Mouse (Mus musculus) embryonic facial prominence, embryonic 12.5 days (tissue): ENCODE data around the gene Top2a. TPM values are rescaled to one million over a fixed set of nuclear protein-coding genes. Genes with fewer than 3 reads are reported as not detected.

Source experiments
- ATAC-seq: fragments of 200-750 bp; cut with Nextera tagmentation; 2 replicates; pipeline ENCODE4 v1.8.0; 2017; ENCODE audit not compliant: insufficient number of reproducible peaks, insufficient read depth, low FRiP score, low TSS enrichment
- H3K27ac ChIP-seq: fragments of 300-500 bp; sonication (generic); 2 replicates; pipeline ENCODE4 v1.5.1; 2016; ENCODE audit warnings: mild to moderate bottlenecking
- H3K27me3 ChIP-seq: fragments of 300-500 bp; sonication (generic); 2 replicates; pipeline ENCODE4 v1.6.1; 2016; ENCODE audit warnings: mild to moderate bottlenecking, moderate library complexity
- H3K36me3 ChIP-seq: fragments of 300-500 bp; sonication (generic); 2 replicates; pipeline ENCODE4 v1.6.1; 2016; ENCODE audit warnings: mild to moderate bottlenecking
- H3K4me1 ChIP-seq: fragments of 300-500 bp; sonication (generic); 2 replicates; pipeline ENCODE4 v1.6.1; 2016
- H3K4me2 ChIP-seq: fragments of 300-500 bp; sonication (generic); replicated peaks from 2 replicates; pipeline ENCODE4 v1.6.1; 2016; ENCODE audit warnings: mild to moderate bottlenecking, moderate library complexity
- H3K4me3 ChIP-seq: fragments of 300-500 bp; sonication (generic); 2 replicates; pipeline ENCODE4 v1.5.1; 2016; ENCODE audit warnings: mild to moderate bottlenecking
- H3K9ac ChIP-seq: fragments of 300-500 bp; sonication (generic); 2 replicates; pipeline ENCODE4 v1.6.1; 2016; ENCODE audit warnings: mild to moderate bottlenecking, moderate library complexity
- H3K9me3 ChIP-seq: fragments of 300-500 bp; sonication (generic); 2 replicates; pipeline ENCODE4 v1.6.1; 2016; ENCODE audit warnings: mild to moderate bottlenecking, moderate library complexity
- WGBS: fragments of 180-500 bp; shearing (Covaris S2); methylation state at CpG from one replicate; pipeline ENCODE4 v1.1.7; 2016; 5-methylcytosine and 5-hydroxymethylcytosine counted together
- polyA plus RNA-seq: library from polyadenylated mRNA; unstranded; fragments of >200 nt; fragmentation: Nextera tagmentation; extraction: Ambion mirVana; gene quantifications from 2 replicates; pipeline ENCODE4 v1.2.1, GENCODE M21; 2016

Gene Top2a
- polyA plus RNA-seq, 1 experiment from 2014 or later: 288 TPM

GRCm38 (mm10) chr11:98968716-98969495 lies 55.1 kb downstream of the Top2a start:
- no peak for ATAC-seq
- H3K4me2 ChIP-seq: peak overlapping the region; percentile 34

GRCm38 (mm10) chr11:98968079-98968478 lies 55.9 kb downstream of the Top2a start:
- H3K27me3 ChIP-seq: no peaks in the 10 kb centered on the region
- H3K9me3 ChIP-seq: no peaks in the 10 kb centered on the region
- 70% methylated on average over 16 of the region's 16 CpGs for WGBS
- H3K36me3 ChIP-seq: peaks cover 50% of the 10 kb centered on the region
- no peak overlapping the region for H3K4me3 ChIP-seq
- H3K4me1 ChIP-seq: peaks cover 84% of the 10 kb centered on the region
- H3K9ac ChIP-seq: no peak overlapping the region
- H3K27ac ChIP-seq: peak overlapping the region; percentile 83
- ATAC-seq: no peak
- no peak overlapping the region; the same call in 1 of the 2 replicates for H3K4me2 ChIP-seq

More at GRCm38 (mm10) chr11:98968716-98969495, 55.1 kb downstream of the Top2a start:
- Histone ChIP-seq H3K4me1 (peaks cover 76% of the 10 kb centered on the region), H3K4me3 (no peak overlapping the region), H3K9ac (no peak overlapping the region; the same call in 1 of the 2 replicates), H3K9me3 (no peaks in the 10 kb centered on the region), H3K27ac (peak overlapping the region; percentile 83), H3K27me3 (no peaks in the 10 kb centered on the region), H3K36me3 (peaks cover 58% of the 10 kb centered on the region)
- 5% methylated on average over 20 of the region's 20 CpGs for WGBS

- no peaks in the 10 kb centered on the region for H3K9me3 ChIP-seq
- 31% methylated on average over 8 of the region's 9 CpGs for WGBS
- H3K9ac ChIP-seq: no peak overlapping the region
- no peak overlapping the region for H3K4me3 ChIP-seq
- peak overlapping the region; percentile 0; the same call in 1 of the 2 replicates for H3K27ac ChIP-seq
- ATAC-seq: no peak
- no peaks in the 10 kb centered on the region for H3K27me3 ChIP-seq
- H3K36me3 ChIP-seq: peaks cover 36% of the 10 kb centered on the region
- H3K4me2 ChIP-seq: peak overlapping the region; percentile 7; the same call in 1 of the 2 replicates
- peaks cover 99% of the 10 kb centered on the region for H3K4me1 ChIP-seq
Measured at GRCm38 (mm10) chr11:98966499-98967141, 57.4 kb downstream of the Top2a start.

GRCm38 (mm10) chr11:98965416-98966077 lies 58.4 kb downstream of the Top2a start:
- Histone ChIP-seq H3K27ac (peak overlapping the region; percentile 94), H3K36me3 (peaks cover 26% of the 10 kb centered on the region), H3K9me3 (no peaks in the 10 kb centered on the region), H3K27me3 (no peaks in the 10 kb centered on the region), H3K4me2 (peak overlapping the region; percentile 99), H3K4me3 (peak overlapping the region; percentile 57), H3K4me1 (peaks cover 99% of the 10 kb centered on the region), H3K9ac (peak overlapping the region; percentile 45; the same call in 1 of the 2 replicates)
- WGBS: 4% methylated on average over 9 of the region's 11 CpGs
- no peak for ATAC-seq

GRCm38 (mm10) chr11:98964616-98965415 lies 59.2 kb downstream of the Top2a start:
- peak overlapping the region; percentile 94 for H3K27ac ChIP-seq
- H3K36me3 ChIP-seq: peaks cover 18% of the 10 kb centered on the region
- H3K4me2 ChIP-seq: peak overlapping the region; percentile 99
- H3K9me3 ChIP-seq: no peaks in the 10 kb centered on the region
- H3K9ac ChIP-seq: peak overlapping the region; percentile 45
- H3K27me3 ChIP-seq: no peaks in the 10 kb centered on the region
- peak overlapping the region; percentile 57 for H3K4me3 ChIP-seq
- WGBS: 17% methylated on average over 15 of the region's 15 CpGs
- ATAC-seq: no peak
- H3K4me1 ChIP-seq: peaks cover 98% of the 10 kb centered on the region

GRCm38 (mm10) chr11:98964201-98964615 lies 59.8 kb downstream of the Top2a start:
- Histone ChIP-seq H3K4me2 (peak overlapping the region; percentile 99), H3K4me3 (peak overlapping the region; percentile 57), H3K27ac (peak overlapping the region; percentile 94), H3K27me3 (no peaks in the 10 kb centered on the region), H3K36me3 (peaks cover 13% of the 10 kb centered on the region), H3K4me1 (peaks cover 98% of the 10 kb centered on the region), H3K9ac (peak overlapping the region; percentile 45), H3K9me3 (no peaks in the 10 kb centered on the region)
- 20% methylated on average over 6 of the region's 6 CpGs for WGBS
- ATAC-seq: no peak

- H3K4me2 ChIP-seq: peak overlapping the region; percentile 99
- no peaks in the 10 kb centered on the region for H3K9me3 ChIP-seq
- H3K36me3 ChIP-seq: peaks cover 13% of the 10 kb centered on the region
- H3K4me1 ChIP-seq: peaks cover 96% of the 10 kb centered on the region
- WGBS: under 1% methylated on average over 31 of the region's 32 CpGs
- peak overlapping the region; percentile 44 for H3K9ac ChIP-seq
- H3K27me3 ChIP-seq: no peaks in the 10 kb centered on the region
- ATAC-seq: peak; percentile 47
- peak overlapping the region; percentile 94 for H3K27ac ChIP-seq
- peak overlapping the region; percentile 57 for H3K4me3 ChIP-seq
Measured at GRCm38 (mm10) chr11:98963191-98964021, 60.6 kb downstream of the Top2a start.

- Histone ChIP-seq H3K9me3 (no peaks in the 10 kb centered on the region), H3K4me1 (peaks cover 88% of the 10 kb centered on the region), H3K9ac (peak overlapping the region; percentile 44; the same call in 1 of the 2 replicates), H3K36me3 (peaks cover 11% of the 10 kb centered on the region), H3K27ac (peak overlapping the region; percentile 94), H3K4me2 (peak overlapping the region; percentile 99), H3K27me3 (no peaks in the 10 kb centered on the region), H3K4me3 (peak overlapping the region; percentile 57)
- no peak for ATAC-seq
- WGBS: 10% methylated on average over 12 of the region's 12 CpGs
Measured at GRCm38 (mm10) chr11:98962421-98963095, 61.4 kb downstream of the Top2a start.

GRCm38 (mm10) chr11:98961766-98962165 lies 62.2 kb downstream of the Top2a start:
- no peaks in the 10 kb centered on the region for H3K9me3 ChIP-seq
- peak overlapping the region; percentile 99 for H3K4me2 ChIP-seq
- H3K4me1 ChIP-seq: peaks cover 80% of the 10 kb centered on the region
- peak overlapping the region; percentile 80; the same call in 1 of the 2 replicates for H3K9ac ChIP-seq
- no peaks in the 10 kb centered on the region for H3K27me3 ChIP-seq
- 0 out of 2 replicates have a peak overlapping the region, but pooled peaks have one; percentile 38 for H3K27ac ChIP-seq
- ATAC-seq: no peak
- peak overlapping the region; percentile 57 for H3K4me3 ChIP-seq
- H3K36me3 ChIP-seq: peaks cover 16% of the 10 kb centered on the region
- WGBS: 6% methylated on average over 8 of the region's 8 CpGs

GRCm38 (mm10) chr11:98961051-98961592 lies 62.9 kb downstream of the Top2a start:
- WGBS: 5% methylated on average over 18 of the region's 18 CpGs

More at GRCm38 (mm10) chr11:98961051-98961592, 62.9 kb downstream of the Top2a start:
- Histone ChIP-seq H3K4me1 (peaks cover 74% of the 10 kb centered on the region), H3K9me3 (no peaks in the 10 kb centered on the region), H3K27ac (peak overlapping the region; percentile 61), H3K4me2 (peak overlapping the region; percentile 99), H3K9ac (peak overlapping the region; percentile 80), H3K4me3 (peak overlapping the region; percentile 57), H3K36me3 (peaks cover 18% of the 10 kb centered on the region), H3K27me3 (no peaks in the 10 kb centered on the region)
- ATAC-seq: no peak
